Mouse (Mus musculus): ENCODE data around the gene Prcd.
"Not testable (repeated sequence)": the region's sequence is repeated elsewhere in the genome, so short reads cannot be mapped to it uniquely, and the experiment has no call there.

Gene Prcd

DNA sequence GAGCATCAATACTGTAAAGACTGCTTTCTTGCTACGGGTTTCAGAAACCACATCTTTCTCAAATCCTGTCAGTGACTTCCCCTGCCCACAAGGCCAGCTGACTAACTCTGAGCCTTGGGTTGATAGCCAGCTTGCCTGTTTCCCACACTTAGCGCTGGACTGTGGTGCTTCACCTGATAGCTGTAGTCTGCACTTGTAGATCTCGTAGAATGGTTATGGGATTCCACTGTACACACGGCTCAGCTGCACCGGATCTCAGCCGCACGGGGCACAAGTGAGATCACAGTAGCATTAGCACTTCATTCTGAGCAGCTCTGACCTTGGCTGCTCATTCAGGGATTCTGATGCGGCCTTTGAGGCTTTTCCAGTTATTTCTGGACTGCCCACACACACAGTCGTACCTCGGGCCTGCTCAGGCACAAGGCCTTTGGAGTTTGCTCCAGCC, 15.1 kb downstream of the Prcd start:
- no peak for DNase-seq (ENCODE audit: low spot score in 2 of 2)

DNA sequence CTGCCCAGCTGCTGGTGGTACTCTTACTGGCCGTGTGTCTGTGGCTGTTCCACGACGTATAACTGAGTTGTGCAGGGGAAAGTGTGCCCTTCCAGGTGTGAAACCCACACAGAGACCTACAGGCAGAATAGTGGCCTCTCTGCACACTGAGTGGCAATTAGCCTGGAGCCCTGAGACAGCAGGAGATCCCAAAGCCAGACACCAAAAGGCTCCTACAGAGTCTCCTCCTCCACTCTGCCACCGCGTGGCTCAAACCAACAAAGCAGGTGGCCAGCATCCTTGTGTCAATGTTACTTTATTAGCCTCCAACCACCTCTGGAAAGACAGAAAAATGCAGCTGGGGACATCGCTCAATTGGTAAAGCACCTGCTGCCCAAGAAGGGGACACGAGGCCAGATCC, 15.5 kb downstream of the Prcd start:
- DNase-seq (ENCODE audit: low spot score in 2 of 2): no peak

DNA sequence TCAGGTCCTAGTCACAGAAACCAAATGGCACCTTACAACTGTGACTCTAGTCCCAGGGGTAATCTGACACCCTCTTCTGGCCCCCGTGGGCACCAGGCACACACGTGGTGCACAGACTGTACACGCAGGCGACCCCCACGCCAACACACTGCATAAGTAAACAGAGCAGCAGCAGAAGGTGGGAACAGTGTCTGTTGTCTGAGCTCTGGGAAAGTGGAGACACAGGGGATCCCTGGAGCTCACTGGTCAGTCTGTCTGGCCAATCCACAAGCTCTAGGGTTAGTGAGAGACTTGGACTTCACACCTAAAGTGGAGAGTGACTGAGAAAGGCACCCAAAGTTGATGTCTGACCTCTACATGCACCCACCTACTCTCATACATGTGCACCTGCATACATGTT, 16.0 kb downstream of the Prcd start:
- DNase-seq (ENCODE audit: low spot score in 2 of 2): no peak

DNA sequence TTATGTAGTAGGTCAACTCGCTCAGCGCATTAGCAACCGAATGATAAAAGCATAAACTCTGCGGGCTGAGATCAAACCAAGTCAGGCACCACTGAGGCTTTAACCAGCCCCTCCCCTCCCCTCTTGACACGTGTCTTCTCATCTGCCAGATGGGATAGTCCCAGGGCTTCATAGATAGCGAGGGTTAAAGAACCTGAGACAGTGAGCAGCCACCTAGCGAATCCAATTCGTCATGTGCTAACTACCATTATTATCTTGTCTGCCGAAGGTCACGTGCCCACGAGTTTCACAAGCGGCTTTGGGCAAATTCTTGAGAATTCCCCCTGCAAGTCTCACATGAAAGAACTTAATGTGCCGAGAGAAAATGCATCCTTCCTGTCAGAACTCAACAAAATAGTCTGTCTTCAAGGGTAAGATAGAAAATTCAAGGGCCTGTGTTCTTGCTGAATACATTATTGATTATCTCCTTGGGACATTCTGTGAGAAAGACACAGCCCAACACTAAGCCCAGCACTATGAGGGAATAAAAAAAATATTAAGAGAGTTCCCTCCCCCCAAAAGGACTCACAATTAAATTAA, 16.5 kb downstream of the Prcd start:
- DNase-seq (ENCODE audit: low spot score in 2 of 2): no peak

DNA sequence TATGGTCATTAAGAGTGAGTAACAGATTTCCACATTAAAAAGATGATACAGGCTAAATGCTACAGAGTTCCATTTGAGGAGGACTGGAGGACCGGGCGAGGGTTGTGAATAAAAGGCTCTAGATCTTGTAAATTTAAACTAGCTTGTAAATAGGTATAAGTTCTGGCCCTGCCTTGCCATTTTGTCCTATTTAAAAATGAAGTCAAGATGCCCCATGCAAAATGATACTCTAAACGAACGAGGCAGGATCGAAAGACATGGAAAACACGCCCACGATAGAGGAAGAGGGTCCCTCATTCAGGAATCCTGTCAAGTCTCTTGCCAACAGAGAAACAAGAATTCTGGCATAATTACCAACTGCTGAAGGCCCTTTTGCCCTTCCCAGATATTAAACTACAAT, 17.1 kb downstream of the Prcd start:
- DNase-seq (ENCODE audit: low spot score in 2 of 2): no peak

DNA sequence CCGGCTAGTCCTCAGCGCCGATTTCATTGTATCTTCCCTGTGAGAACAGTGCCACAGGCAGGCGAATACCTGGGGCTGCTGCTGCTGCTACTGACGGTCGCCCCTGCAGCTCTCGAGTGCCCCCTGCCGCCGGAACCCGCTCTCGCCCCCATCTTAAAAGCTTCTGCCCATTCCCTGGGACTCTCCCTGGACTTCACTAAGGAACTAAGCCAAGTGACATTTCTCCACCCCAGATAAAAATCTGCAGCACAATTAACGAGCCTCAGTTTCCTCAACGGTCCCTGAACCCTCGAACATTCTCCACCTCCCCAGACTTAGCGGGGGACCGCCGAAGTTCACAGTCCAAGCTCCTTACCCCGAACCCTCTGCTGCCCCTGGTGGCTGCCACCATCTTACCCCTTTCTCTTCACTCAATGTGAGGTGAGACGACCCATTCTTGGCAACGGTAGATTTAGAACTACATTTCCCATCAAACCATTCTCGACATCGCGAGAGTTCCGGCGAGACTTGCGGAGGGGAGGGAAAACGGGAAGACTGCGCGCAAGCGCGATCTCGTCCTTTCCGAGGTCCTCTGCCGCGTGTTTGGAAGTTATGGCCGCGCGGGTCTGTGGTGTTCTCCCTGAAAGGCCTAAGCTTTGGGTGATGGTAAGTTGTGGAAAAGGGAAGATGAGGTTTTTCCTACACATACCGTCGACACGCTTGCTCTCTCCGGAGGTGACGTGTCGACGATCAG, 17.9 kb downstream of the Prcd start:
- DNase-seq (ENCODE audit: low spot score in 2 of 2): peak; percentile 96 to 97

DNA sequence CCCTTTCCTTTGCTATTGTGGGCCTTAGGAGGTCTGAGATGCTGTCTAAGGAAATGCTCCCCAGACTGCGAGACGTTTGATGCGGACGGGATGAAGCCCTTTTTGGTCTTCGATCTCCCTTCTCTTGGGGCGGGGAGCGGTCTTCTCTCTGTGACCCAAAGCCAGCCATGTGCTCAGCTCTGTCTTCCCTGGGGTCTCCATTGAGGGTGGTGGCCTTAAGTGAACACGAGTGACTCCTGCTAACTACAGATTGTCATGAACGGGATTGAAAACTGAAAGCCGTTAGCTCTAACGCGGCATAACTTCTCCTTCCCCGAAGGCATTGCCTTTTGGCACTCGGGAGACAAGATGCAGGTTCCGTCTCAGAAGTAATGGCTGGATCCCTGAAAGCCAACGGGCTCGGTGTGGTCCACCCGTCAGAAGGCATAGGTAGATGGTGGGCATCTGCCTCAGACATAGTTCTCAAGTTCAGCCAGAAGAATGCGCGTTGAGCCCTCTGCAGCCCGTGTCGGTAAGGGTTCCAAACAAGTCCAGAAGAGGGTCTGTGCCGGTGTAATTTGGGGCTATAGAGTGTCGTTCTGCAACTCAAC, 18.6 kb downstream of the Prcd start:
- DNase-seq (ENCODE audit: low spot score in 2 of 2): peak in 1 of 2 experiments; percentile 22

DNA sequence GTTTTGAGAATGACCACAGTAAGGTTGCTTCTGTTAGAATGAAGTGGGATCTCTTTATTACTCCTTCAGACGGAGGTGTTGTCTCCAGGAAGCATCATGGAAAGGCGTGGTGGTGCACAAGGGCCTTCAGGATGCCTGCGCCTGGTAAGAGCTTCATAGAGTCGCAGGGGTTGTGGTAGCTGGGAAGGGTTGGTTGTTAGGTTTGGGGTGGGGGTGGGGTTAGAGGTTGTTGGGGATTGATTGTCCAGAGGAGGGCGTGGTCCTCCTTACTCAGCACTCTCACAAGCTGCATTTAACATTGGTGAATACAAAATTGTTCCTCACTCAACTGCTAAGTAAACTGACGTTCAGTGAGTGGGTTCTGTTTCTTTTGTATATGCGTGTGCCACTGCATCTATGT, 19.3 kb downstream of the Prcd start:
- DNase-seq (ENCODE audit: low spot score in 2 of 2): no peak

DNA sequence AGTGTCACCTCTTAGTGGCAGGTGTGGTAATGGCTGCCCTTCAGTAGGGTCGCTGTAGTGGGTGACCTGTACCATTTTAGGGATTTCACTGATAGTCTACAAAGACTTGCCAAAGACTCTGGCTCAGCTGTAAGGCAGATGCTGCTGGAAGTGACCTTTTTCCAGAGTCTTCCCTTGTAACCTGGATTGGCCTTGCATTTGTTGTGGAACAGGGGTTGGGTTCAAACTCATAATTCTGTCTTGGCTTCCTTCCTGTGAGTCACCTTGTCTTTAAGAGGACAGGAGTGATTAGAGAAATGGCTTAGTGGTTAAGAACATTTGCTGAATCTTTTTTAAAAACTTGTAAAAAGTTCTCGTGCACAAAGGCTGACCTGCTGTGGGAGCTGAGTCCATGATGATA, 20.1 kb downstream of the Prcd start:
- DNase-seq (ENCODE audit: low spot score in 2 of 2): no peak

DNA sequence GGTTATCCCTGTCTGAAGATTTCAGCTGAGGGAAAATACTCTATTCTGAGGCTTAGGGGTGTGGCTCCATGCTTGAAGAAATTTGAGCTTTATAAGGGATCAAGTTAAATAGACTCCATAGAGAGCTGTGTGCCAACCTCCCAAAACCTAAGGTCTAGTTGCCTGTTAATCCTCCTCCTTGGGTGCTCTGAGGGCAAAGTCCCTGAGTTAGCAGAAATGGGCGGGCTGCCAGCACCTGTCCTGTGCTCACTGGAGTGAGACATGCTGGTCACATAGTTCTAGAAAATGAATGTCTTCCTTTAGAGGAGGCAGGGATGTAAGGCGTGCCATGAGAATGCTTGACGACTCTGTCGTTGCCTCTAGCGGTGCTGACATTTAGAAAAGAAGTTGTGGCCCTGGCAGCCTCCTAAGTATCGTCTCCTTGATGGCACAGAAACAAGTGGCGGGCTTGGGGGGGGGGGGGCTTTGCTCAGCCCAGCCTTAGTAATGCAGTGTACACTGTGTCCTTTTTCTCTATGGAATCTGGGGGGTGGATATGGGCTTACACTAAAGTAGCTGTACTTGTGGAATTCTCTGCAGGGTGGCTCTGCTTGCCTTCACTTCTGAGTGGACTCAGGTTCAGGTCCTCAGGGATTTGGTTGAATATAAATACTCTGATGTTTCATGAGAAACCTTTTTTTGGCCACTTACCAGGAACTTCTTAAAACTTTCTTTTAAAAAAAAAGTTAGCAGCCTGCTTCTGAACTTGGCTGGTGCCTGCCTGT, 21.5 kb downstream of the Prcd start:
- DNase-seq (ENCODE audit: low spot score in 2 of 2): no peak

DNA sequence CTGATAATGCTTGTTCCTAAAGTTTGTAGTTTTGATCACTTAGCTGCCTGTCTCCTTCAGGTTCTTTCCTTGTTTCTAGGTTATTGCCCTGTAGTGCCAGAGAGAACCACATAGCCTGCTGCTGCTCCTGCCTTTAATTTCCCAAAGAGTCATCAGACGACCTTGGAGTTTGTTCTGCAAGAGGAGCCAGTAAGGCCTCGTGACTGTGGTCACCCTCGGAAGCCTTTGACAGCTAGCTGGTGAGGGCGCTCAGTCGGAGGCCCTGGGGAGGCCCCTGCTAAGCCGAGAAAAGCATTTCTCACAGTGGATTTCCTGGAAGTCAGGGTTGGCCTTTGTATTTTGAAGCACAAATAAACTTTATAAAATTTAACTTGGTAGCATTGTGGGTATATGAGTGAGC, 22.1 kb downstream of the Prcd start:
- DNase-seq (ENCODE audit: low spot score in 2 of 2): not testable (repeated sequence)

DNA sequence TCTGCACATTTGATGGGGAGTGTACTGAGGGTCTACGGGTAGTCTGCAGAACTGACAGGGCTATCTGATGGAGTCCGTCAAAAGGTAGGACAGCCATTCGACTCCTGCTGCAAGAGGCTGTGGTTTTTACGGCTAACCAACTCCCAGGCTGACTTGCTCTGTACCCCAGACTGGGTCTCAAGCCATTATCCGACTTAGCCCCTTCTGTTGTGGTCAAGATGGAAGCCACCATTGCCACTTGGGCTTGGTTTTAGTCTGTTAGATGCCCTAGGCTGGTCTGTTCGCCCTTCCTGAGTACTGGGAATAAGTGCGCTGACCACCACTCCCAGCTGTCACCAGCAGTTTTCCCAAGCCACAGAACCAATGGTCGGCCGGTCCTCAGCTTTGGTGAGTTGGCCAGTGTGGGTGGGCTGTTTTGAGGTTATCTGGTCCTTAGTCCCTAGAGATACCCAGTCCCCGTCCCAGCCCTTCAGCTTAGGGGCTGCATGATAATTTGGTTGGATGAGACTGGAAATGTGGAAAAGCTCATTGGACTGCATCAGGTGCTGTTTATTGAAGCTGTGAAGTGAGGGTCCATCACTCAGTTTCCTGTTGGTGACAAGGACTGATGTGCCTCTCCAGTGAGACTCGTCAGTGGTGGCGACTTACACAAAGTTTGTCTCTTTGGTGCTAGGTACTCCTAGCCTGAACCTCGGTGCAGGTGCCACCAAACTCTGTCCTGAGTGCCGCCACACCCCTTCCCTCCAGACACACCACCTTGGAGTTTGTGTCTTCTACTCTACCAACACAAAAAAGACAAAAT, 23.0 kb downstream of the Prcd start:
- no peak for DNase-seq (ENCODE audit: low spot score in 2 of 2)

DNA sequence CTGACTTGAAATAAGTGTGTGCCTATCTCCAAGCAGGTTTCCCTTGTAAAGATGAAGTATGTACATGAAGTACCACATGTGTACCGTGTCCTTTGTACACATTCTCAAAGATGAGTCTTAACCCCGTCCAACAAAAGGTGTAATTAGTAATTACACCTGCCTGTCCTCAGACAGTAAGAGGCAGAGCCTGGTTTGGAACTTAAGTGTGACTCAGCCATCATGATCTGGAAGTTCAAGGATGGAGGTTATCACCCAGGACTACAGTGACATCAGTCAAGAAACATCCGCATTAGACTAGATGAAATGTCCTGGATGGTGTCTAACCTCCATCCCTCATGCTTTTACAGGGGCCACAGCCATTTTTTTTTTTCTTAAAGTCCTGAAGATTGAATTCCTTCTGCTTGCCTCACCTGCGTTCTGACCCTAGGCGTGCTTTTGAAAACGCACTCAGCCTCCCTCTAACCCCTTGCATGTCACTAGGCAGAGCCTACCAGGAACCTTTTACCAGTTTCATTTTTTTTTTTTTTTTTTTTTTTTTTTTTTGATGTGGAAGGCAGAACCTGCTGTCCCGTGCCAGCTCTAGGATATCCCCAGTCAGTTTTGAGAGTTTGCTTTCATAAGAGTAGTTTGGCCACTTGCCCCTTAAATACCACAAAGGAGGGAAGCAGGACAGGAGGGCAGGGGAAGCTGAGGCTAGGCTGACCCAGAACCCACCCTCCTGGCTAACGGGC, 24.5 kb downstream of the Prcd start:
- no peak for DNase-seq (ENCODE audit: low spot score in 2 of 2)

DNA sequence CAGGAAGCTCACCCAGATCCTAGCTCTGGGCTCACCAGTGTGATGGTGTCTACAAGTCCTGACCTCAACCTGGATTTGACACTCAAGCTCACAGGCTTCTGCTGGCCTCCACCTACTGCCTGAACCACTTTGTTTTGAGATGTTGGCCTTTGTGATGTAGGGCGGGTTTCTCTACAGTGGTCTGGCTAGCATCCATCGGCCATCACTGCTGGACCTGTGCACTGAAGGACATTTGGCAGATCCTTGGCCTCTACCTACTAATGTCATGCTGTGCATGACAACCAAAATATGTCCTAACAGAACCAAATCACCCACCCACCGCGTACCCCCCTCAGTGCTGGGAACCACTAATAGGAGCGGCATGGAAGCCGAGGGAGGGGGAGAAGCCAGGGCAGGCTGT, 25.8 kb downstream of the Prcd start:
- DNase-seq (ENCODE audit: low spot score in 2 of 2): no peak

DNA sequence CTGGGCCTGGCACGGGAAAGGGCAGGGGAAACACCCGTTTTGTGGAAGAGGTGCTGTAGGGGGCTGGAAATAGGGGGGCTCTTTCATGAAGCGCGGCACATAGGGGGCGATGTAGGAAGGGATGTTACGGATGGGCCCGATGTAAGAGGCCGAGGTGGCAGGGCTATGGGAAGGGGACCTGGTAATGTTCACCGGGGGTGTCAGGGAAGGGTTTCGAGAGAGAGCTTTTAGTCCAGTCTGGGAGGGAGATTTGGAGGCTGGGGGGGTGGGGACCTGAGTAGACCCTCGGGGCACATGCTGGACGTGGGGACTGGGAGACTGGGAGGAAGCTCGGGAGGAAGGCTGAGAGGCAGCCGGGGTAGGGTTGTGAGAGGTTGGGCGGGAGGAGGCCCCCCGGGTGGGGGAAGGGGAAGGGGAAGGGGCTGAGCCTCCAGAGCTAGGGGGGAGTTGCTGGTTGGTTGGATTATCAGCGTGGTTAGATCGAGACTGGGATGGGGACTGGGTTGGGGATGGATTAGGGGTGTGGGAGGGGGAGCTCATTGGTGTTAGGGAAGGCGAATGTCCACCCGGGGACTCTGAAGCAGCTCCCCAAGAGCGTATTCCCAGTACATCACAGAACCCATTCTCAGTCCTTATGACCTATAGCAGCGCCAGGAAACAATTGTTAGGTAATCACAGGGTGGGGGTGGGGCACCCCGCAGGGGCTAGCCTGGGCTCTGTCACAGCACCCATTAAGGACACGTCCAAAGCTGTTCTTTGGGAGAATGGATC, 27.2 kb downstream of the Prcd start:
- DNase-seq (ENCODE audit: low spot score in 2 of 2): no peak

DNA sequence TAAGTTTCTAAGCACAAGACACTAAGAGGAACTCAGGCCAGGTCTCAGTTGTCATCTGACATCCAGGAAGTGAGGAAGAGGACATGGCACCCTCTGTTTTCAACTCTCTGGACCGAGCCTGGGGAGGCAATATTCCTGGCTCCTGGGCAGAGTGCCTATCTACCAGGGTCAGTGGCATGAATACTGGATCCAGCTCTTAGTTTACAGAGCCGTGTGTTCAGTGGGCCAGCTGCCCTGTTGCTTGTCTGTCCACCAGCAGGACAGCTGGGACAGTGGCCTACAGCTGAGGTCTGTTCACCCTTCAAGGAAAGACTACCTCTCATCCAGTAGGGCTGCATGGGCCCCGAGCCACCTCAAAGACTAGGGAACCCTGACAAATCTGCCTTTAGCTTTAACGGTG, 27.8 kb downstream of the Prcd start:
- no peak for DNase-seq (ENCODE audit: low spot score in 2 of 2)

DNA sequence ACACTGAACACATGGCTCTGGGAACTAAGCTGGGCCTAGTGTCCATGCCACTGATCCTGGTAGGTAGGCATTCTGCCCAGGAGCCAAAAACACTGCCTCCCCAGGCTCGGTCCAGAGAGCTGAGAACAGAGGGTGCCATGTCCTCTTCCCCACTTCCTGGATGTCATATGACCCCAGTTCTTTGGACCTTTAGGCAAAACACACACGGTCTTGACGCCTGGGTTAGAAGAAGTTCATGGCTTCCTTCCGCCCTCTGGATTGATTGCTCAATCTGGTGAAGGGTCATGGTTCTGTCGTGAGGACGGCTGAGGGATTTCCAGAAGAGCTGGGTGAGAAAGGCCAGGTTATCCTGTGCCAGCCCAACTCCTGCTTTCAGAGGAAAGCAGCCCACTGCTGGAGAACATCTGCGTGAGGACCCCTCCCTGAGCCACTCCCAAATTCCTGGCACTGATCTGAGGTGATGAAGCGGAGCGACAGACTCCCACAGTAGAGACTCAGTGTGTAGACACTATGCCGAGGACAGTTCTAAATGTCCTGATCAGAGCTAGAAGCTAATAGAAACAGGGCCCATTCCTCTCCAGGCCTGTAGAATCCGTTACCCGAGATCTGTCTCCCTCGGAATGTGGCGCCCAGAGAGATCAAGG, 29.3 kb downstream of the Prcd start:
- DNase-seq (ENCODE audit: low spot score in 2 of 2): no peak

DNA sequence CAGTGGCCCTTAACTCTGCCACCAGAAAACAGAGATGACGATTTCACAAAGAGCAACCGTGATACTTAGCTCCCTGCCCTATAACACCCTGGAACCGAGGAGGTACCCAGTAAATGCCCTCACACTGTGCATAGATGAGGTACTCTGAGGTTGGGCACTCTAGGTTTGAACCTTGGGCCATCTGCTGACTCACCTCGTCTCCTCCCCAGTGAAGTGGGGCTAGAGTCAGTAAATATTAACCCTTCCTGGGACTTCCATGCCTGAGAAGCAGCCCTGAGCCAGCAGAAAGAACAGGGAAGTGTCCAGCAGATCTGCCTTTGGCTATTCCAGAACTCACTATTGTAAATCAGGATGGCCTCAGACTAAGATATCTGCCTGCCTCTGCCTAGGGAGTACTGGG, 30.4 kb downstream of the Prcd start:
- DNase-seq (ENCODE audit: low spot score in 2 of 2): no peak

DNA sequence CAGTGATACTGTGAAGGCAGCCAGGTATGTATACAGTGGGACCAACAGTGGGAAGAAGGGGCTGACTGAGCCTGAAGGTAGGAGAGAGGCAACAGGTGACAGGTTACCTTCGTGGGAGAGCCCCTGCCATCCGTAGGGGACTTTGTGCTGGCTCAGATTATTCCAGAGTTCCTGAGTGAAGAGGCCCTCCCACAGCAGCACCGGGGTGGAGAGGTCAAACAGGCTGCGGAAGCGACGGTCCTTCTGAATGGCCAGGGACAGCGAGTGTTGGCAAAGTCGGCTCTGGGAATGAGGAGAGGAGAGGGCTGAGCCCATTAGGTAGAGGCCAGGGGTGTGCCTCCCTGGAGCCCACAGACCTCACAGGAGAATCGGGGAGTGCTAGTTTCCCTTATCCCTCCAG, 32.4 kb downstream of the Prcd start:
- no peak for DNase-seq (ENCODE audit: low spot score in 2 of 2)

DNA sequence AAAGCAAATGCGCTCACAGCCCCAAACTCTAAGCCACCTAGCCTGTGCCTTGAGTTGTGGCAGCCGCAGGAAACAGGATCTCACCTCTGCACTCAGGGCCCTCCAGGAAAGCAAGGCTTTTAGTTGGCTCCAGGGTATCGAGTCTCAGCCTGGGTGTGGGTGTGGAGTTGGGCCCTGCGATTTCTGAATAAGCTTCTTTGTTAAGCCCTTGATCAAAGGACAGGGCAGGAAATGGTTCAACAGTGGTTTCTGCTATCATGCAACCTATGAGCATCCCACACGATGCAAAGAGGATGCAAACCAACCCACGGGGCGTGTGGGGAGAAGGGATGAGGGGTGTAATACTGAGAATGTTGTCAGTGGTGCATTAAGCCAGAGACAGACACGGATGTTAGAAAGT, 34.6 kb downstream of the Prcd start:
- DNase-seq (ENCODE audit: low spot score in 2 of 2): no peak
